In genomic region chr6:116007561-116008173, GRCm38 (mm10) we compare ENCODE assay signal across 9 mouse cellular contexts. TPM values are rescaled to one million over a fixed set of nuclear protein-coding genes. Genes with fewer than 3 reads are reported as not detected.
DNase-seq lines count a peak whose midpoint lies in the region; ATAC-seq lines count a peak whose summit lies in the region.
"Had no signal": no experiment of that assay in that cellular context is flagged by ENCODE, and none has a peak within 500 bp of the region (broad histone marks: within the 10 kb centered on the region; RNA-seq: fewer than 3 reads in every experiment).

No protein-coding gene starts in this region.

- no peaks in the 10 kb centered on the region for H3K36me3 ChIP-seq in heart, embryonic 11.5 days (ENCODE audit: control insufficient read depth, insufficient read depth, low read length)
- H3K36me3 ChIP-seq: liver, embryonic 15.5 days had no signal

- H3K9me3 ChIP-seq in heart, embryonic 11.5 days (replicated peaks; ENCODE audit: control insufficient read depth, low read length), result no peaks in the 10 kb centered on the region
- H3K9me3 ChIP-seq: liver, embryonic 15.5 days had no signal

- no peak overlapping the region for H3K9ac ChIP-seq in heart, embryonic 11.5 days (ENCODE audit: low read depth, low read length)
- H3K9ac ChIP-seq: liver, embryonic 15.5 days had no signal

- H3K27me3 ChIP-seq in heart, embryonic 11.5 days (ENCODE audit: control insufficient read depth, insufficient read depth, low read length), result no peaks in the 10 kb centered on the region
- H3K27me3 ChIP-seq: liver, embryonic 15.5 days had no signal

- H3K4me2 ChIP-seq in heart, embryonic 11.5 days, result no peak overlapping the region; the same call in 1 of the 2 replicates
- H3K4me2 ChIP-seq: liver, embryonic 15.5 days had no signal

- no peak overlapping the region for H3K4me3 ChIP-seq in heart, embryonic 11.5 days (ENCODE audit: low read depth, low read length)
- H3K4me3 ChIP-seq: liver, embryonic 15.5 days had no signal

- ATAC-seq in heart, embryonic 11.5 days (replicated peaks; ENCODE audit: insufficient number of reproducible peaks, low FRiP score, low TSS enrichment), result peak; percentile 27; the same call in 1 of the 2 replicates

- DNase-seq in kidney, adult 18-20 months, result peak; percentile 79
- no peak for DNase-seq in kidney, adult 11 months
- peak; percentile 75 to 83 for DNase-seq in adrenal gland, adult 18-20 months (ENCODE audit: low spot score in 2 of 2)
- DNase-seq in embryo, embryonic 11.5 days (ENCODE audit: low read depth, low spot score), result peak; percentile 64
- DNase-seq in kidney, postnatal 25 days, result peak; percentile 75 to 86
- peak; percentile 70 to 84 for DNase-seq in lung, postnatal 4 days
- DNase-seq in right cerebral cortex, postnatal 4 days, result peak; percentile 80

- peaks cover 35% of the 10 kb centered on the region for H3K4me1 ChIP-seq in heart, embryonic 11.5 days (ENCODE audit: control insufficient read depth, insufficient read depth, low read length)

- H3K27ac ChIP-seq in heart, embryonic 11.5 days (ENCODE audit: low read depth, low read length), result no peak overlapping the region
- H3K27ac ChIP-seq: liver, embryonic 15.5 days had no signal

- 28% methylated on average over 9 of the region's 9 CpGs for WGBS in heart, embryonic 11.5 days (ENCODE audit: insufficient replicate concordance)

RNA-seq across cellular contexts. Expression of gene Plxnd1, which starts 12.9 kb away (rescaled TPM):
- 100 to 1,000 TPM; 116 to 135 TPM for total RNA-seq in adrenal gland, adult 18-20 months (2021)
- 56.1 and 60.0 TPM in 2 replicates for polyA plus RNA-seq in heart, embryonic 11.5 days (2014; fragmentation: Nextera tagmentation; extraction: Ambion mirVana)
